Mouse (Mus musculus): ENCODE data around the gene Oxnad1. TPM values are rescaled to one million over a fixed set of nuclear protein-coding genes. Genes with fewer than 3 reads are reported as not detected.
"Not testable (repeated sequence)": the region's sequence is repeated elsewhere in the genome, so short reads cannot be mapped to it uniquely, and the experiment has no call there.

Oxnad1 gene
- polyA plus RNA-seq, 1 experiment from 2014 or later = 20.0 TPM

- Histone ChIP-seq H3K4me3 (no peak overlapping the region), H3K4me1 (peaks cover 8% of the 10 kb centered on the region), H3K9ac (no peak overlapping the region), H3K9me3 (no peaks in the 10 kb centered on the region), H3K27ac (no peak overlapping the region), H3K27me3 (no peaks in the 10 kb centered on the region), H3K4me2 (replicated peaks) (no peak overlapping the region), H3K36me3 (no peaks in the 10 kb centered on the region)
- no peak for ATAC-seq (ENCODE audit: low FRiP score, low read depth)
- WGBS = 83% methylated on average over 3 of the region's 3 CpGs
Observed at GRCm38 (mm10) chr14:32124261-32124660, 39.1 kb downstream of the Oxnad1 start.

GRCm38 (mm10) chr14:32125256-32125655 lies 40.1 kb downstream of the Oxnad1 start:
- WGBS = 85% methylated on average over 5 of the region's 5 CpGs

GRCm38 (mm10) chr14:32128409-32128808 lies 43.2 kb downstream of the Oxnad1 start:
- Histone ChIP-seq H3K4me1 (no peaks in the 10 kb centered on the region), H3K9me3 (no peaks in the 10 kb centered on the region), H3K4me2 (replicated peaks) (no peak overlapping the region), H3K9ac (no peak overlapping the region), H3K4me3 (no peak overlapping the region), H3K36me3 (no peaks in the 10 kb centered on the region), H3K27ac (no peak overlapping the region), H3K27me3 (no peaks in the 10 kb centered on the region)
- WGBS = 86% methylated on average over 5 of the region's 5 CpGs
- no peak for ATAC-seq (ENCODE audit: low FRiP score, low read depth)

More at GRCm38 (mm10) chr14:32125256-32125655, 40.1 kb downstream of the Oxnad1 start:
- H3K27ac ChIP-seq; H3K4me3 ChIP-seq; H3K9me3 ChIP-seq; ATAC-seq (ENCODE audit: low FRiP score, low read depth); H3K9ac ChIP-seq; H3K27me3 ChIP-seq; H3K36me3 ChIP-seq; H3K4me1 ChIP-seq; H3K4me2 ChIP-seq (replicated peaks): not testable (repeated sequence)

- WGBS = 79% methylated on average over 4 of the region's 4 CpGs
- H3K27ac ChIP-seq = no peak overlapping the region
Observed at GRCm38 (mm10) chr14:32131836-32132235, 46.7 kb downstream of the Oxnad1 start.

GRCm38 (mm10) chr14:32134293-32134692 lies 49.1 kb downstream of the Oxnad1 start:
- Histone ChIP-seq H3K4me2 (replicated peaks) (no peak overlapping the region), H3K9me3 (no peaks in the 10 kb centered on the region), H3K27me3 (no peaks in the 10 kb centered on the region), H3K9ac (no peak overlapping the region), H3K4me1 (no peaks in the 10 kb centered on the region), H3K36me3 (no peaks in the 10 kb centered on the region), H3K4me3 (no peak overlapping the region), H3K27ac (no peak overlapping the region)
- ATAC-seq (ENCODE audit: low FRiP score, low read depth) = no peak
- WGBS = 42% methylated on average over 2 of the region's 2 CpGs

More at GRCm38 (mm10) chr14:32131836-32132235, 46.7 kb downstream of the Oxnad1 start:
- Histone ChIP-seq H3K4me3 (no peak overlapping the region), H3K4me1 (no peaks in the 10 kb centered on the region), H3K4me2 (replicated peaks) (no peak overlapping the region), H3K9ac (no peak overlapping the region), H3K27me3 (no peaks in the 10 kb centered on the region), H3K9me3 (no peaks in the 10 kb centered on the region), H3K36me3 (no peaks in the 10 kb centered on the region)
- no peak for ATAC-seq (ENCODE audit: low FRiP score, low read depth)

- not testable (repeated sequence) for H3K9ac ChIP-seq; H3K27me3 ChIP-seq; H3K4me2 ChIP-seq (replicated peaks); H3K27ac ChIP-seq; H3K9me3 ChIP-seq; H3K36me3 ChIP-seq; H3K4me3 ChIP-seq; ATAC-seq (ENCODE audit: low FRiP score, low read depth); H3K4me1 ChIP-seq
- 61% methylated on average over 3 of the region's 3 CpGs for WGBS
Observed at GRCm38 (mm10) chr14:32136467-32136866, 51.3 kb downstream of the Oxnad1 start.

- H3K4me3 ChIP-seq = no peak overlapping the region
- H3K4me2 ChIP-seq (replicated peaks) = no peak overlapping the region
- no peaks in the 10 kb centered on the region for H3K27me3 ChIP-seq
- ATAC-seq (ENCODE audit: low FRiP score, low read depth) = no peak
- 67% methylated on average over 5 of the region's 5 CpGs for WGBS
- H3K9me3 ChIP-seq = no peaks in the 10 kb centered on the region
- no peaks in the 10 kb centered on the region for H3K36me3 ChIP-seq
- H3K4me1 ChIP-seq = no peaks in the 10 kb centered on the region
- H3K27ac ChIP-seq = no peak overlapping the region
- no peak overlapping the region for H3K9ac ChIP-seq
Observed at GRCm38 (mm10) chr14:32140359-32140965, 55.3 kb downstream of the Oxnad1 start.

GRCm38 (mm10) chr14:32141723-32142122 lies 56.5 kb downstream of the Oxnad1 start, which contains the start of gene Msmb:
Gene Msmb, plus strand, starts transcription at chr14:32142023.
- ATAC-seq (ENCODE audit: low FRiP score, low read depth) = no peak
- Histone ChIP-seq H3K27me3 (no peaks in the 10 kb centered on the region), H3K4me1 (no peaks in the 10 kb centered on the region), H3K9ac (no peak within 1 kb of the TSS), H3K27ac (no peak within 1 kb of the TSS), H3K36me3 (no peaks in the 10 kb centered on the region), H3K4me3 (no peak within 1 kb of the TSS), H3K4me2 (replicated peaks) (no peak within 1 kb of the TSS), H3K9me3 (0 out of 2 replicates have a peak, but pooled peaks cover 2% of the 10 kb centered on the region)
- WGBS = 80% methylated on average over 5 of the region's 5 CpGs

- Histone ChIP-seq H3K9me3 (peaks cover 14% of the 10 kb centered on the region; the same call in 1 of the 2 replicates), H3K4me2 (replicated peaks) (no peak overlapping the region), H3K4me3 (no peak overlapping the region), H3K9ac (no peak overlapping the region), H3K27ac (no peak overlapping the region), H3K36me3 (no peaks in the 10 kb centered on the region), H3K27me3 (no peaks in the 10 kb centered on the region), H3K4me1 (no peaks in the 10 kb centered on the region)
- no peak for ATAC-seq (ENCODE audit: low FRiP score, low read depth)
Observed at GRCm38 (mm10) chr14:32144734-32145133, 59.6 kb downstream of the Oxnad1 start.

- Histone ChIP-seq H3K4me2 (replicated peaks) (no peak overlapping the region), H3K4me3 (no peak overlapping the region), H3K9ac (no peak overlapping the region), H3K27ac (no peak overlapping the region), H3K36me3 (no peaks in the 10 kb centered on the region), H3K4me1 (no peaks in the 10 kb centered on the region), H3K9me3 (peaks cover 14% of the 10 kb centered on the region; the same call in 1 of the 2 replicates), H3K27me3 (no peaks in the 10 kb centered on the region)
- ATAC-seq (ENCODE audit: low FRiP score, low read depth) = no peak
- WGBS = 75% methylated on average over 4 of the region's 4 CpGs
Observed at GRCm38 (mm10) chr14:32145401-32145800, 60.2 kb downstream of the Oxnad1 start.

GRCm38 (mm10) chr14:32145809-32146511 lies 60.8 kb downstream of the Oxnad1 start:
- ATAC-seq (ENCODE audit: low FRiP score, low read depth) = no peak
- no peak overlapping the region for H3K4me2 ChIP-seq (replicated peaks)
- WGBS = 54% methylated on average over 7 of the region's 7 CpGs

GRCm38 (mm10) chr14:32146578-32146977 lies 61.4 kb downstream of the Oxnad1 start:
- H3K4me3 ChIP-seq = no peak overlapping the region
- no peaks in the 10 kb centered on the region for H3K36me3 ChIP-seq
- H3K27me3 ChIP-seq = no peaks in the 10 kb centered on the region
- no peak overlapping the region for H3K27ac ChIP-seq
- 64% methylated on average over 2 of the region's 2 CpGs for whole genome bisulfite sequencing
- ATAC-seq (ENCODE audit: low FRiP score, low read depth) = no peak
- no peak overlapping the region for H3K9ac ChIP-seq
- peaks cover 14% of the 10 kb centered on the region; the same call in 1 of the 2 replicates for H3K9me3 ChIP-seq
- H3K4me1 ChIP-seq = no peaks in the 10 kb centered on the region
- H3K4me2 ChIP-seq (replicated peaks) = no peak overlapping the region

More at GRCm38 (mm10) chr14:32145809-32146511, 60.8 kb downstream of the Oxnad1 start:
- no peak overlapping the region for H3K27ac ChIP-seq
- H3K36me3 ChIP-seq = no peaks in the 10 kb centered on the region
- H3K27me3 ChIP-seq = no peaks in the 10 kb centered on the region
- no peaks in the 10 kb centered on the region for H3K4me1 ChIP-seq
- no peak overlapping the region for H3K9ac ChIP-seq
- H3K4me3 ChIP-seq = no peak overlapping the region
- H3K9me3 ChIP-seq = peaks cover 14% of the 10 kb centered on the region; the same call in 1 of the 2 replicates
